Mouse (Mus musculus) kidney, adult 9 months (tissue): Measurements from ENCODE around the gene Med29.

Experiments
- DNase-seq: peaks from one replicate; pipeline ENCODE4 v3.0.0; 2022

Gene Med29

GRCm38 (mm10) chr7:28375176-28375921 is 17.2 kb downstream of the Med29 start:
- peak; percentile 93 for DNase-seq

GRCm38 (mm10) chr7:28374647-28375046 is 17.9 kb downstream of the Med29 start:
- DNase-seq: no peak

GRCm38 (mm10) chr7:28373891-28374495 is 18.5 kb downstream of the Med29 start:
- peak; percentile 51 for DNase-seq

- peak; percentile 93 for DNase-seq
Measured at GRCm38 (mm10) chr7:28373131-28373581, 19.4 kb downstream of the Med29 start.

- peak; percentile 100 for DNase-seq
Measured at GRCm38 (mm10) chr7:28372251-28373108, 20.0 kb downstream of the Med29 start, which contains the start of gene Plekhg2. Gene Plekhg2 (minus strand): TSS chr7:28372599.

GRCm38 (mm10) chr7:28371514-28371989 is 21.0 kb downstream of the Med29 start:
- DNase-seq: peak; percentile 50

GRCm38 (mm10) chr7:28370977-28371513 is 21.5 kb downstream of the Med29 start:
- peak; percentile 38 for DNase-seq

- peak; percentile 14 for DNase-seq
Measured at GRCm38 (mm10) chr7:28370051-28370450, 22.5 kb downstream of the Med29 start.

- no peak for DNase-seq
Measured at GRCm38 (mm10) chr7:28368276-28368920, 24.1 kb downstream of the Med29 start.

- no peak for DNase-seq
Measured at GRCm38 (mm10) chr7:28367663-28368275, 24.7 kb downstream of the Med29 start.

GRCm38 (mm10) chr7:28362441-28363060 is 30.0 kb downstream of the Med29 start:
- DNase-seq: no peak

- no peak for DNase-seq
Measured at GRCm38 (mm10) chr7:28361647-28362341, 30.7 kb downstream of the Med29 start.

- no peak for DNase-seq
Measured at GRCm38 (mm10) chr7:28360291-28360690, 32.2 kb downstream of the Med29 start.

GRCm38 (mm10) chr7:28359854-28360253 is 32.7 kb downstream of the Med29 start:
- no peak for DNase-seq

- DNase-seq: no peak
Measured at GRCm38 (mm10) chr7:28358431-28358830, 34.1 kb downstream of the Med29 start.

- DNase-seq: no peak
Measured at GRCm38 (mm10) chr7:28357984-28358383, 34.5 kb downstream of the Med29 start.

- DNase-seq: peak; percentile 59
Measured at GRCm38 (mm10) chr7:28356981-28357380, 35.5 kb downstream of the Med29 start.

GRCm38 (mm10) chr7:28355221-28355620 is 37.3 kb downstream of the Med29 start:
- no peak for DNase-seq

- DNase-seq: no peak
Measured at GRCm38 (mm10) chr7:28354596-28354995, 37.9 kb downstream of the Med29 start.

GRCm38 (mm10) chr7:28354113-28354581 is 38.4 kb downstream of the Med29 start:
- no peak for DNase-seq

GRCm38 (mm10) chr7:28353267-28353666 is 39.2 kb downstream of the Med29 start:
- DNase-seq: no peak
